Mouse (Mus musculus) cerebellum, adult 9-11 months (tissue): ENCODE data around the gene Tbxas1.

Experiments used
- DNase-seq: peaks from one replicate; pipeline ENCODE4 v3.0.0; 2022

Tbxas1 gene

GRCm38 (mm10) chr6:39054878-39055508, 179.8 kb downstream of the Tbxas1 start:
- no peak for DNase-seq

GRCm38 (mm10) chr6:39055831-39056261, 180.6 kb downstream of the Tbxas1 start:
- no peak for DNase-seq

DNA sequence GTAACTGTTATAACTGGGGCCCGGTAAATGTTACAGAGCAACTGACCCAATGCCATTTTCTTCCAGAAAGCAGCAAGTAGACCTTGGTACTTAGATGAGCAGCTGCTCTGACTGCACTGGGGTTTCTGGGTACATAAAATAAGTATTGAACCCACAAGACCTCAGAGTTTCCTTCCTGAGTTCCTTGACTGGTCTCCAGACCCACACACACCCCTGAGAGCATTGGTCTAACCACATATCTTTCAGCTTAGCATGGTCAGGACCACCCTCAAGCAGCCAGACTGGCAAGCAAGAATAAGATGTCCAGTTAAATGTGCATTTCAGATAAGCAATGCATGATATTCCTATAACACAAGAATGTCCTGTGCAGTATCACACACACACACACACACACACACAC, 182.0 kb downstream of the Tbxas1 start:
- no peak for DNase-seq

DNA sequence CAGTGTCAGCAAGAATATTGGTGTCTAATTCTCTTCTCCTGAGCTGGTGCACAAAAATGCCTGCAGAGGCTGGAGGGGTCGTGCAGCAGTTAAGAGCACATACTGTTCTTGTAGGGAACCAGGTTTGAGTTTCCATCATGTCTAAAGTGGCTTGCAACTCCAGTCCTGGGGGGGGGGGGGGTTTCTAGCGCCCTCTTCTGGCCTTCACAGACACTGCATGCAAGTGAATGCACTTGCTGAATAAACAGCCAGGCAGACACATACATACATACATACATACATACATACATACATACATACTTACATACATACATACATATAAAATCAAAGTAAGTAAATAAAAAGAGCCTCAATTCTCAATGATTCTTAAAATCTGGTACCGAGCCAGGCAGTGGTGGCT, 183.2 kb downstream of the Tbxas1 start:
- no peak for DNase-seq

DNA sequence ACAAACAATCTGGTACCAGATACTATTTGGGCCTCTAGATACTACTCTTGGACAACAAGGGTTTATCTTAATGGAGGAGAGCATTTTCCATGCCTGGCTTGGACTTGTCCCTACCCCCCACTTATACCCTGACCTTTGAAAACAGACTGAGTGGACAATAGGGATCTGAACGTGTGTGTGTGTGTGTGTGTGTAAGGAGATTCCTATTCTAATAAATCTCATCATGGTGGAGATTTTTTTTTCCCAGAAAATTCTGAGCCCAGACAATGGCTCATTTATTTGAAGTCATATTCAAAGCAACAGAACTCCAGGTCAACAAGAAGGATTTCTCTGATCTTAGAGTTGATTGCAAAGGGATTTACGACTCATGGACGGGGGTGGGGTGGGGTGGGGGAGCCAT, 183.7 kb downstream of the Tbxas1 start:
- no peak for DNase-seq

DNA sequence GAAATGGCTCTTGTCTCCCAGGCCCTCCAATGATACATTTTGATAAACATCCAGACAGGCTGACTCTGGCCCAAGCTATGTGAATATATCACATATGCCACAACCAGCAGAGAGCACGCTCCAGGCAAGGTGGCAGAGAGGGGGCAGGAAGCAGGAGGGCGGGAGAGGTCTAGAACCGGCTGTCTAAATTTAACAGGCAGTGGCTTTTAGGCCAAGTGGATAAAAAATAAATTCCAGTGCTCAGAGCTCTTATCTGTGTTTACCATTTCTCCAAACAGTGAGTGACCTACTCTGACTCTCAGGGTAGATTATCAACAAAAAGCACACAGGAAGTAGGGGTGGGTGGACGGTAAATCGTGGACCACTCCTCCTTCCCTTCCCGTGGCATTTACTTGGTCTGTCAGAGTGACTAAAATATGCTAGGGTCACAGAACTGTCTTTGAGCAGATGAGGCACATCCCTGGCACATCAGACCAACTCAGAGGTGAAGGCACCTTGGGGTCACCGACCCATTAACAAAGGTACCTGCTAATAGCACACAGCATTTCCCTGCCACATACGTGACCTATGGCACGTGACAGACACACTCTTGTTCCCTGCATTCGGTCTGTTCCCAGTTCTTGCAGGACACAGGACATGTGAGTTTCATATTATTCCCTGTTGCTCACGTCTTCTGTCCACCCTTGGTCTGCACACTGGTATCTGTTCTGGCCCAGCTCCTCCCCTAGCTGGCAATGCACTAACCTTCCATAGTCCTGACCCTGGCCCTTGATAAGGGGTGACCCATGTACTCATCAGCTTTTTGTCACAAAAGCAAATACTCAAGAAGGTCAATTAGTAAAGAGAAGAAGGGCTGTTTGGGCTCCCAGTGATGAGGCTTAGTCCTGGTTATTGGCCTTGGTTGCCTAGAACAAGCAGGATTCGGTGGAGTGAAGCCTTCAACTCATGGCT, 184.6 kb downstream of the Tbxas1 start:
- no peak for DNase-seq

DNA sequence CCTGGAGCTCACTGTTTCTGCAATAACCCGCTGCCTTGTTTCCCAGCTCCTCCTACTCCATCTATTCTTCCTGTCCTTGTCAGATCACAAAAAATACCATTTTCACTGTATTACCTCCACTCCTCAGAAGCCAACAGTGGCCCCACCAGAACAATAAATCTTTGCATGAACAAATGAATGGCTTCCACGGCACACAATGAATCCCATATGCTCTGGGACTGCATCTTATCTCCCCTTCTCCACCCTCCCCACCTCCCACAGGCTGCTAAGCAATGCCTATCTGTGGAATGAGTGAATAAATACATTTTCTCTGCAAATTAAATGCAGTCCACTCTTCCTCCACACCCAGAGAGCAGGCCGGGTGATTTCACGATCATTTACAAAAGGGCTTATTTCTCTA, 186.0 kb downstream of the Tbxas1 start:
- DNase-seq = no peak

DNA sequence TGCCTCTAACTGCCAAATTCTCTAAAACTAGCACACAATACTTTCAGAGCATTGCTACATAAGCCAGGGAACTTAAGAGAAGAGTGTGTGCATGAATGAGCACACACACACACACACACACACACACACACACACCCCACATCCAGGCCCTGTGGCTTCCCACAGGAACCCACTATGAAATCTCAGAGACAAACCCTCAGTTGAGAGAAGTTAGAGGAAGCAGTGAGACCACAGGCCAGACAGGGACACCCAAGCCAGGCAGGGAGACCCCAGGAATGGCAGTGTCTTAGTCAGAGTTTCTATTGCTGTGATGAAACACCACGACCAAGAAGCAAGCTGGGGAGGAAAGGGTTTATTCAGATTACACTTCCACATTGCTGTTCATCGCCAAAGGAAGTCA, 188.3 kb downstream of the Tbxas1 start:
- no peak for DNase-seq

DNA sequence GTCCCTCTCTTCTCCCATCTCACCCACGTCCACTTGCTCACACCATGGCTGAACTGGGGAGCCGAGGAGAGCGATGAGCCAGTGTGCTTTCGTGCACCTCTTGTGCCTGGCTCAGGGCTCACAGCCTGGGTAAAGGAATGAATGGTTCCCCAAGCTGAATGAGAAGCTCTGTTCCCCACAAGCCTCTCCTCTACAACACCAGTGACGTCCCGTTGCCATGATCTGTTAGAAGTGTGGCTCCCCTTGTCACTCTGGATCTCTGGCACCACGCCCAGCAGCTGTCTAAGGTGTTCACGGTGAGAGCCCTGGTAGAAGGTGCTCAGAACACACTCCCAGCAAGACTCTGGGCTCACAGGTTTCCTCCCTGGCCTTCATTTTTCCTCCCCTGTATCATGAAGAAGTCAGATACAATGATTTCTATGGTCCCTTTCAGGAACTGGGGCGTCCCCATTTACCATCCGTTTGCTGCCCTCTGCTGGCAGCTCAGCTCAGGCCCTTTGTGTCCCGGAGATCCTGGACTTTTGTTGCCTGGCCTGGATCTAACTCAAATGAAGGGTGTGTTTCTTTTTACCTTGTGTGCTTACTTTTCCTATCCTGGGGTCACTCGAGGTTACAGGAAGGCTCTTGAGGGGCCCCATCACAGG, 191.9 kb downstream of the Tbxas1 start:
- peak; percentile 66 for DNase-seq

GRCm38 (mm10) chr6:39072664-39073063, 197.5 kb downstream of the Tbxas1 start:
- no peak for DNase-seq

GRCm38 (mm10) chr6:39074186-39074585, 199.0 kb downstream of the Tbxas1 start:
- DNase-seq = no peak

- no peak for DNase-seq
Measured at GRCm38 (mm10) chr6:39076498-39076897, 201.3 kb downstream of the Tbxas1 start.

- DNase-seq = no peak
Measured at GRCm38 (mm10) chr6:39104631-39105030, 229.4 kb downstream of the Tbxas1 start.

GRCm38 (mm10) chr6:39106812-39107211, 231.6 kb downstream of the Tbxas1 start:
- no peak for DNase-seq

DNA sequence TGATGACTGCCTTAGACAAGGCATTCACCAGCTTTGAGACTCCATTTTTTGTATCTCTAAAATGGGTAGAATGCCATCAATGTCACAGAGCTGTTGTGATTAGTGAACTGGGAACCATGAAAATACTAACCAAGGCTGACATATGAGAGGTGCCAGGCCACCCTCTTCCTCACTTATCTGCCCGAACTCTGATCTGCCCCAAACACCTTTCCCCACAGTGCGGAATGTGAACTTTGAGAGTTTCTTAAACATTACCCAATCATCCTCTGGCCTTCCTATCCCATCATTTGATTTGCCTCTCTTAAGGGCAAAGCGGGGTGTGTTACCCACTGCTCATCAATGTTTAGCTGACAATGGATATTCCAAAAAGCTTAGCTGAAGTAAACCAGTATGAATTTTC, 237.5 kb downstream of the Tbxas1 start:
- DNase-seq = no peak

DNA sequence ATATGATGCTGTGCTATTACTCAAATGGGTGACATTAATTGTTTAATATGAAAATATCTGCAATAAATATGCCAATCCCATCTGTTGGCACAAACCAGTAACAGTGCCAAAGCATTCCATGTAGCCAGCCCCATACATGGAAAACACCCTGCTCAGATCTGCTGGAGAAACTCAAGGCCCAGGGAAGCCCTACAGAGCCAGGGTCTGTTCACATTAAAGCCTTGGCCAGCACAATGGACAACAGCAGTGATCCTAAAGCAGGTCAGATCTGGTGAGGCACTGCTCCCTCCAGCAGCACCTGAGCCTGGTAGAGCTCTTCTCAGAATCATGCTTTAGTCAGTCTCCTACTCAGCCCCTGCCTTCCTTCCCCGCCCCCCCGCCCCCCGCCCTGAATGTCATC, 237.9 kb downstream of the Tbxas1 start:
- peak; percentile 85 for DNase-seq

DNA sequence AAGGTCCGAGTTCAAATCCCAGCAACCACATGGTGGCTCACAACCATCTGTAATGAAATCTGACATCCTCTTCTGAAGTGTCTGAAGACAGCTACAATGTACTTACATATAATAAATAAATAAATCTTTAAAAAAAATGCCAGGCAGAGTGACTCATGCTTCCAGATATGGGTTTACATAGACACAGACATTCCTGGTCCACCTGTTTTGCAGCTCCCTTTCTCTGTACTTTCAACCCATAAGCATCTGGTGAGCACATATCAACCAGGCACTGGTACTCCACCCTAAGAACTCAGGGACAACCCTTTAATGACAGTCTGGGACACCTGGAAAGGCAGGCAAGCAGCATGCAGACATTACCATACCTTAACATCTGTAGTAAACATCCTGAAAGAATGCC, 240.2 kb downstream of the Tbxas1 start:
- DNase-seq = no peak

DNA sequence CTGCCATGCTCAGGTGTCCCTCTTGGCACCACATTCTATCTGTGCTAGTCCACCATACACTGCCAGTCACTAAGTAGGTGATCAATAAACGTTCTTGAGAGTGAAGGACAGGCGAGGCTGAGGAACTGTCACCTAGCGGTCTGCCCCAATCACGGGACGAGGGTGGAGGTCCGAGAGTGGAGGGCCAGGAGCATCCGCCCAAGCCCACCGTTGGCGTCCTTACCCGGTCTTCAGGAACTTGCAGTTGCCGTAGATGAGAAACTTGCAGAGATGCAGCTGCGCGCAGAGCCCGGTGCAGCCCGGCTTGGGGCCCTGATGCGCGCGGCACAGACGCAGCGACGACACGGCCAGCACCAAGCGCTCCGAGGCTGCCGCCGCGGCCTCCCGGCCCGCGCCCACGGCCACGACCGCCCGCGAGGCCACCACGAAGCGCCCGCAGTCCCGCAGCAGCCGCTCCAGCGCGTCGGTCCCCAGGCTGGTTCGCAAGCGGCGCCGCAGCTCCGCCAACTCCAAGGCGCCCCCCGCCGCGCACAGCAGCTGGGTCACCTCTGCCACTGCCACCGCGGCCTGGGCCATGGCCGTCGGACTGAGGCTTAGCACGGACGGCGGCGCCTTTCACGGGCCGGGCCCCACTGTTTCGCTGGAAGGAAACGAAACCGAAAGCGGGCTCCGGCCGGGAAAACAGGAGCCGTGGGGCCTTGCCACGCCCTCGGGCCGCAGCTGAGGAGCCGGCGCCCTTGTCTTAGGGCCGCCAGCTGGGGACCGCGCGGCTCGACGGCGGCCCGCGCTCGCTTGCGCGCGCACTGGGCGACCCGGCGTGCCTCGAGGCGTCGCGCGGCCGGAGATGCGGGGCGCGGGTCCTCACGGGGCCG, 242.6 kb downstream of the Tbxas1 start, which contains the start of gene Parp12:
Gene Parp12, minus strand, starts transcription at position 766 of the 872 bp plus-strand sequence.
- DNase-seq = peak; percentile 45

DNA sequence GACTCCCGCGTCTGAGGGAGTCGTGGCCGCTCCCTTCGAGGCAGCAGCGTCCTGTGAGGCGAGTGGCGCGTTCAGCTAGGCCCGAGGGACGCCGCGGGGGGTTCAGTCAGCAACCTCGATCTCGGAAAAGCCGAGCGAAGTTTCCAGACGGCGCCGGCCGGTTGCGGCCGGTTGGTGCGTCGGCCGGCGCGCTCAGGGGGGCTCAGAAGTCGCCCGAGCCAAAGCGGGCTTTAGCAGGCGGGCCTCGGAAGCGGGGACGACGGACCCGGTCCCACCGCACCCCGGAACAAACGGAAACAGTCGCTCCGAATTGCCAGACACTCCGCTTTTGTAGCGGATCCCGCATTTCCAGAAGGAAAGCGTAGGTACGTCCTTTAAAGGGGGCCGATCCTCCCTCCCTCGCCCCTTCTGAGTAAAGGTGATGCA, 243.3 kb downstream of the Tbxas1 start:
- peak; percentile 27 for DNase-seq

GRCm38 (mm10) chr6:39120685-39121084, 245.5 kb downstream of the Tbxas1 start:
- no peak for DNase-seq

GRCm38 (mm10) chr6:39124719-39125118, 249.5 kb downstream of the Tbxas1 start:
- DNase-seq = no peak

DNA sequence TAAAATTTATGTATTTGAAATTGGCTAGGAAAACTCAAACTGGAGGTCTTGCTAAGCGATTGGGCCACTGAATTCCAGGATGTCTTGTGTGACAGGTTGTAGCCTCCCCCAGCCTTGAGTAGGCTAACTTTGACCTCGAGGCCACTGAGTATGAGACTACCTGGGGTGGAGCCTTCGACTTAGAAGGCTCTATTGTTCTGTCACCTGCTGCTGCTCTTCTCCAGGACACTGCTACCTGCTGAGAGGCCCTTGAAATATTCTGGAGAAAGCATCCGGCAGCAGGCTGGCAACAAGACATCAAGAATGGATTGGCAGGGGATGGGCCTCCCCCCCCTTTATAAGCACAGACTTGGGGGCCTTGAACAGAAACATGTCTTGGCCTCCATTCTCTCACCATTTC, 256.3 kb downstream of the Tbxas1 start:
- no peak for DNase-seq

DNA sequence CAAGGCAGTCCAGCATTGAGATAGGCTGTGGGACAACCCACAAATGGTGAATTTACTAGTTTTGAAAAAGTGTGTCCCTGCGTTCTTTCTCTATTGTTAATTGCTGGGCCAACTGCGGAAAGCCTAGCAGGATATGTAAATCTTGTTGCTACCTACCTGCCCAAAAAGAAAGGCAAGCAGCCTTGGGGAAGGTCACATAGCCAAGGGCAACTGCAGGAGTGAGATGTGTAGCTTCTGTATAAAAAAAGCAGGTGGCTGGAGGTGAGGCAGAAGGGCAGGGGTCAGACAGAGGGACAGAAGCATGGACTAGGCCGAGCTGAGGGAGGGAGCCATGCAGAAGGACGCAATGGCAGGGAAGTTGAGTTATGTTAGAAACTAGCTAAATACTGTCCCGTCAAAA, 257.4 kb downstream of the Tbxas1 start:
- no peak for DNase-seq
